Mouse (Mus musculus) lung, postnatal 4 days (tissue): ENCODE results near the gene A030014E15Rik.
"Not testable (repeated sequence)": the region's sequence is repeated elsewhere in the genome, so short reads cannot be mapped to it uniquely, and the experiment has no call there.

Experiments
- DNase-seq, 2 experiments: peaks; one replicate each; pipeline ENCODE4 v3.0.0; 2021

A030014E15Rik gene

DNA sequence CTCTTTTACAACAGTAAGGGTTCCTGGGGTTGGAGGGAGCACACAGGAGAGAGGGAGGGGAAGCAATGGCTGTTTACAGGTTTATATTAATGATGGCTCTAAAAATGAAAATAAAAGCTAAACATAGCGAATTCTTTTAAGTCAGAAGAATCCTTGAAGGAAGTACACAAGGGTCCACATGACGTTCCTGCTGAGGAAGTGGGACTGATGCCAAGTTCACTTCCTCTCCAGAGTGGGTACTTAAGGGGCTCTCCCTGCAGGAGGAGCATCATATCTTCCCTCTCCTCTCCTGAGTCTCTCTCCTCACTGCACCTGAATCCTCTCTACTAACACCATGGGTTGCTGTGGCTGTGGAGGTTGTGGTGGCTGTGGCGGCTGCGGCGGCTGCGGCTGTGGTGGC is at the start of gene A030014E15Rik:
Gene A030014E15Rik, plus strand, starts transcription at position 268 of the 400 bp plus-strand sequence.
- peak; percentile 28 to 36 for DNase-seq

DNA sequence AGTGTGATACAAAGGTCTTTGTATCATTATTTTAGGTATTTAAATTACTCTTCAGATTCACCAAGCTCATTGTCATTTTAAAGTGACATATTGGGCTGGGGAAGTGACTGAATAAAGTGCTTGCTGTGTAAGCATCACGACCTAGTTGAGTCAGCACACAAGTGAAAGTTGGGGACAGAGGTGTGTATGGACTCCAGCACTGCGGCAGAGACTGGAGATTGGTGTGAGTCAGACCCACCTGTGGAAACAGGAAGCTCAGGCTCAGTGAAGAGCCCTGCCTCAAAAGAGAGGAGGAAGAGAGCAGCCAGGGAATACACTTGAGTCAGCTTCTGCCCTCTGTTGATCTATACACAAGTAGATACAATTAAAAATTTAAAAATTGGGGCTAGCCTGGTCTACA is 45.5 kb upstream of the A030014E15Rik start:
- no peak for DNase-seq

GRCm38 (mm10) chr1:82880196-82880595 is 44.5 kb upstream of the A030014E15Rik start:
- DNase-seq, result no peak

DNA sequence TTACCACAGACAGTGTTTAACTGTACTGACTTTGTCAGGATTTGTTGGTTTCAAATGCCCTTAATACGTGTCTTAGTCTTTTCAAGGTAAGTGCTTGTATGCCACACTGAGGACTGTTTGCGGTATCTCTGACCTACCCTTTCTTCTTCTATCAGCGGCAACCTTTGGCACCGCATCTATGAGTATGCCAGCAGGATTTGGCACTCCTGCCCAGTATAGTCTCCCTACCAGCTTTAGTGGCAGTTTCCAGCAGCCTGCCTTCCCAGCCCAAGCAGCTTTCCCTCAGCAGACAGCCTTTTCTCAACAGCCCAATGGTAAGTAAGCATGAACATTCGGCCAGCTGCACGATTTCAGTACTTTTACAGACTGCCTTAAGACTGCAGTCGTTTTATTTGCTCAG is 31.4 kb upstream of the A030014E15Rik start:
- DNase-seq, result no peak

GRCm38 (mm10) chr1:82900567-82900966 is 24.1 kb upstream of the A030014E15Rik start:
- no peak for DNase-seq

GRCm38 (mm10) chr1:82901201-82901600 is 23.5 kb upstream of the A030014E15Rik start:
- no peak for DNase-seq

GRCm38 (mm10) chr1:82905886-82906285 is 18.8 kb upstream of the A030014E15Rik start:
- no peak for DNase-seq

- DNase-seq, result no peak
Observed at GRCm38 (mm10) chr1:82913025-82913424, 11.7 kb upstream of the A030014E15Rik start, which contains the start of gene A030005L19Rik. Gene A030005L19Rik, plus strand, starts transcription at chr1:82913325.

GRCm38 (mm10) chr1:82913434-82913833 is 11.3 kb upstream of the A030014E15Rik start:
- not testable (repeated sequence) for DNase-seq

- DNase-seq, result not testable (repeated sequence)
Observed at GRCm38 (mm10) chr1:82930558-82930957, 5.8 kb downstream of the A030014E15Rik start.

GRCm38 (mm10) chr1:82931326-82931725 is 6.6 kb downstream of the A030014E15Rik start, which contains the start of gene Gm6217:
Gene Gm6217, minus strand, starts transcription at chr1:82931399.
- DNase-seq, result not testable (repeated sequence)

GRCm38 (mm10) chr1:82938666-82939065 is 13.9 kb downstream of the A030014E15Rik start:
- no peak for DNase-seq

- not testable (repeated sequence) for DNase-seq
Observed at GRCm38 (mm10) chr1:82942505-82942904, 17.8 kb downstream of the A030014E15Rik start.

GRCm38 (mm10) chr1:82943295-82943694 is 18.6 kb downstream of the A030014E15Rik start, which contains the start of gene A030003K21Rik:
Gene A030003K21Rik, minus strand, starts transcription at chr1:82943388.
- not testable (repeated sequence) for DNase-seq

GRCm38 (mm10) chr1:82946029-82946428 is 21.3 kb downstream of the A030014E15Rik start:
- not testable (repeated sequence) for DNase-seq

DNA sequence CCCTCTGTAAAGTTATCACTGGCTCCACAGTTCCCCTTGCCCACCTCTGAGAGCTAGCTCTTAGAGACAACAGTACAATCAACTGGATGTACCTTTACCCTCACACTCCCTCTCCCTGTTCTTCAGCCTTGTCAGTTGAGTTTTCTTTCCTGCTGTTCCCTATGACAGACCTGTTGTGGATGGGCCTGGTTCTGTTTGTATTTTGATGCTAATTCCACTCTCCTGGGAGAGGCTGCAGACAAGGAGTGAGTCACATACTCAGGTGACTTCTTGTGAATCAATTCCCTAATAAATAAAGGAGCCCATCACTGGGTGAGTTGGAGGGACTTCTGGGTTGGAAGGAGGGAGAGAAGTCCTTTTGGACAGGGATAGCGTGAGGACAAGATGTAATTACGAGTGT is 23.9 kb downstream of the A030014E15Rik start:
- no peak for DNase-seq

- DNase-seq, result not testable (repeated sequence)
Observed at GRCm38 (mm10) chr1:82955913-82956312, 31.2 kb downstream of the A030014E15Rik start, which contains the start of gene Gm7544. Gene Gm7544, minus strand, starts transcription at chr1:82956013.

- no peak for DNase-seq
Observed at GRCm38 (mm10) chr1:82959870-82960385, 35.2 kb downstream of the A030014E15Rik start, which contains the start of gene Gm47955. Gene Gm47955, plus strand, starts transcription at chr1:82960286.

GRCm38 (mm10) chr1:82966413-82966812 is 41.7 kb downstream of the A030014E15Rik start:
- DNase-seq, result no peak

DNA sequence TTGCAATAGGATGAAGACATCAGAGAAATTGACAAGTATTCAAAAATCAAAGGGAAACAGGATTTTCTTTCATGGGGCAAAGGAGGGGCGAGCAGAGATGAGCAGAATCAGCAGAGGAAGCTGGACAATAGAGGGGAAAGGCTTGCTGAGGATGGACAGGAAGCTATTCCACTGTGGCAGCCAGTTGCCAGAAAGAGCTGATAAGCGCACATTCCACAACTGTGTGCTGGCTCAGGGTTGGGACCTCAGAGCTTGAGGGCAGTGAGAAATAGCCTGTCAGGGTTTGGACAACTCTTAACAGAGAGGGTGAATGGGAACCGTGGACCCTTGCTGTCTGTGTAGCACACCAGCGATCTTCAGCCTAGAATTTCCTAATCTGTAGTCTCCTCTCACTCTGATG is 47.3 kb downstream of the A030014E15Rik start:
- DNase-seq, result peak; percentile 34 to 66

- peak in 1 of 2 experiments; percentile 22 for DNase-seq
Observed at GRCm38 (mm10) chr1:82973244-82973643, 48.5 kb downstream of the A030014E15Rik start.

GRCm38 (mm10) chr1:82973901-82974300 is 49.2 kb downstream of the A030014E15Rik start:
- DNase-seq, result peak; percentile 38 to 43

DNA sequence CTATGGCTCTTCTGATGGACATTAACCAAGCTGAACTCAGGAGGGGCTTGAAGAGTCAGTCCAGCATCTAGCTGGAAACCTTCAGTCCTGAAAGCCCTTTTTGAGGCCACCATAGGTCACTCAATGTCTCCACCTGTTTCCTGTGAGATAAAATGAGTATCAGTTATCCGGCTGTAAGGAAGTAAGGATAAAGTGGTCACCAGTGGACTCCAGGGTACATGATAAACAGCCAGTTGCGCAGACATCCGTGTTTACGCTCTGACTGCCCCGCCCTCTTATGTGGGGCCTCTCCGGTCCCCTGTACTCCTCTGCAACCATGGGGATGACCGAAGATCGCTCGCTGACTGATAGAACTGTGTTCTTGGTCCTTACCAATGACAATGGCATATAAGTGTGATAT is 49.6 kb downstream of the A030014E15Rik start:
- peak; percentile 51 to 83 for DNase-seq
